Mouse (Mus musculus) heart, embryonic 12.5 days (tissue): Measurements from ENCODE around the gene Fkbp3. TPM values are rescaled to one million over a fixed set of nuclear protein-coding genes. Genes with fewer than 3 reads are reported as not detected.

Source experiments
- ATAC-seq: fragments of 200-750 bp; cut with Nextera tagmentation; 2 replicates; pipeline ENCODE4 v1.8.0; 2017; ENCODE audit warnings: moderate TSS enrichment, moderate library complexity; ENCODE audit not compliant: insufficient number of reproducible peaks, low FRiP score
- H3K27ac ChIP-seq: fragments of 300-500 bp; sonication (generic); 2 replicates; pipeline ENCODE4 v1.5.1; 2016; ENCODE audit warnings: mild to moderate bottlenecking, moderate library complexity; ENCODE audit not compliant: poor library complexity, severe bottlenecking
- H3K27me3 ChIP-seq: fragments of 300-500 bp; sonication (generic); replicated peaks from 2 replicates; pipeline ENCODE4 v1.6.1; 2016; ENCODE audit warnings: mild to moderate bottlenecking, moderate library complexity
- H3K36me3 ChIP-seq: fragments of 300-500 bp; sonication (generic); 2 replicates; pipeline ENCODE4 v1.6.1; 2016; ENCODE audit warnings: mild to moderate bottlenecking, moderate library complexity
- H3K4me1 ChIP-seq: fragments of 300-500 bp; sonication (generic); replicated peaks from 2 replicates; pipeline ENCODE4 v1.6.1; 2016; ENCODE audit warnings: mild to moderate bottlenecking
- H3K4me2 ChIP-seq: fragments of 300-500 bp; sonication (generic); 2 replicates; pipeline ENCODE4 v1.6.1; 2016; ENCODE audit warnings: mild to moderate bottlenecking, moderate library complexity
- H3K4me3 ChIP-seq: fragments of 300-500 bp; sonication (generic); 2 replicates; pipeline ENCODE4 v1.5.1; 2016; ENCODE audit warnings: mild to moderate bottlenecking
- H3K9ac ChIP-seq: fragments of 300-500 bp; sonication (generic); 2 replicates; pipeline ENCODE4 v1.6.1; 2016; ENCODE audit warnings: mild to moderate bottlenecking, moderate library complexity
- H3K9me3 ChIP-seq: fragments of 300-500 bp; sonication (generic); replicated peaks from 2 replicates; pipeline ENCODE4 v1.6.1; 2016; ENCODE audit warnings: mild to moderate bottlenecking, moderate library complexity
- WGBS: fragments of 180-500 bp; shearing (Covaris S2); methylation state at CpG from one replicate; pipeline ENCODE4 v1.1.7; 2016; 5-methylcytosine and 5-hydroxymethylcytosine counted together
- polyA plus RNA-seq: library from polyadenylated mRNA; unstranded; fragments of >200 nt; fragmentation: Nextera tagmentation; extraction: Ambion mirVana; gene quantifications from 2 replicates; pipeline ENCODE4 v1.2.1, GENCODE M21; 2016

Gene Fkbp3
- polyA plus RNA-seq, 1 experiment from 2014 or later, result 512 TPM

DNA sequence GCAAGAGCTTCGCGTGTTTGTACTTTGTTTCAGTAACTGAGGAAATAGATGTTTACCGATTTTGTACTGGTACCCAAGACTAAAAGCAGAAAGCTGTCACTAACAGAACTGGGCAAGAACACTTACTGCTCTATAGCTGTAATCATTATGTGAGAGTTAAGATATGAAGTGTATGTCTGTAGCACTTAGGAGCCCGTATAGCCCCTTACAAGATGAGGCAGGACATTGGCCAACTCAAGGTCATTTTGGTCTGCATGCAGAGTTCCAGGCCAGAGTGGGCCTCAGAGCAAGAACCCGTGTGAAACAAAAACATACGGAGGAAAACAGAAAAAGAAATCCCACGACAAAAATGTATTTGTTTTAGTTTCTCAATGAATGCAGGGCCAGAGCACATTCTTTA is 844 bp upstream of the Fkbp3 start:
- Histone ChIP-seq H3K27ac (peak overlapping the region; percentile 72), H3K4me1 (peaks cover 29% of the 10 kb centered on the region), H3K27me3 (no peaks in the 10 kb centered on the region), H3K9ac (0 out of 2 replicates have a peak overlapping the region, but pooled peaks have one; percentile 41), H3K36me3 (0 out of 2 replicates have a peak, but pooled peaks cover 5% of the 10 kb centered on the region), H3K9me3 (no peaks in the 10 kb centered on the region), H3K4me2 (peak overlapping the region; percentile 87), H3K4me3 (peak overlapping the region; percentile 89)
- ATAC-seq, result no peak
- WGBS, result 35% methylated on average over 7 of the region's 7 CpGs

DNA sequence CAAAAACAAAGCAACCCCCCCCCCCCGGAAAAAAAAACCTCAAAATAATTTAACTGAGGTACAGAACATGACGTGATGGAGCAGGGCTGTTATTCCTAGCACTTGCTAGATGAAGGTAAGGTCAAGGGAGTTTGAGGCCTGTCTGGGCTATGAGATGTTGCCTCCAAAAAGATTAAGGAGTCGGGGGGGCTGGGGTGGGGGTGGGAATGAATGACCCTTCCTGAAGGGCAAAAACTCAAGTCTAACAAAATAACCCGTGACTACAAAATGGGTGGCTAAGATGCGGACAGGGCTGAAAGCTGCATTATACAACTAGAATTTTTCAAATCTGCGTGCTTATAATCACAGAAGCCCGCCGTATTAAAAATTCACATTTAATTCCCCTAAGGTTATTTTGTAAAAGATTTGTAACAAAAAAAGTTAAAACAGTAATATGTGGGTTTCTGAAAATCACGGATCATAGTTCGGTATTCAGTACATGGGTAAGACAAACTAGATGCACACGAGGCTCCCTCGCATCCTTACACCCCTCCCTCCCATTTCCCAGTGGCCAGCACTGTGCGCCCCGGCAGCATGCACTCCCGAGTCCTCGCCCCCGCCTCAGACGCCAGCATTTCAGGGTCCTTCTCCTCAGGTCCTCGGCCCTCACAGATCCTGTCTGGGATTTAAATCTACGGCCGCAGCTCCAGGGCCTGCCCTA is 746 bp downstream of the Fkbp3 start:
- H3K27me3 ChIP-seq, result no peaks in the 10 kb centered on the region

DNA sequence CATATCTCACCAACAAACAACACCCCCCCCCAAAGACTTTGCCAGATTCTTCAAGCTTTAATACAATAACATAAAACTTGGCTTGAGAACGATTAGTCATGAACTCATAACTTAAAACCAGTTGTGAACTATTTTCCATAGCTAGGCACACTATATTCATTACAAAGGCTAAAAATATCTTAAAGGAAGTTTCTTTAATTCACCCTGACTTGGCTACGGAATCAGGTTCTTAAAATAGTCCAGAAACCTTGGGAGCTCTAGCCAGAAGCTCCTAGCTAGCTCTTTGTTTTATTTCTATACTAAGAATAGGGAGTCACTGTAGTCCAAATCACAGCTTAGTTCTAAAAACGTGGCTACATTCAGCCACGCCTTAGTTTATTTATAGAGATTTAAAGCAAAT is 5.4 kb downstream of the Fkbp3 start:
- H3K36me3 ChIP-seq, result peaks cover 43% of the 10 kb centered on the region
- no peaks in the 10 kb centered on the region for H3K27me3 ChIP-seq
- no peak overlapping the region for H3K9ac ChIP-seq
- H3K9me3 ChIP-seq, result no peaks in the 10 kb centered on the region
- no peak overlapping the region for H3K4me3 ChIP-seq
- 53% methylated on average over 4 of the region's 4 CpGs for WGBS
- no peak overlapping the region for H3K27ac ChIP-seq
- ATAC-seq, result no peak
- H3K4me1 ChIP-seq, result peaks cover 16% of the 10 kb centered on the region
- H3K4me2 ChIP-seq, result no peak overlapping the region

More for the DNA sequence above, 746 bp downstream of the Fkbp3 start:
- H3K36me3 ChIP-seq, result peaks cover 16% of the 10 kb centered on the region
- peak overlapping the region; percentile 87 for H3K4me2 ChIP-seq
- peak; percentile 60 for ATAC-seq
- WGBS, result 3% methylated on average over 21 of the region's 21 CpGs
- peak overlapping the region; percentile 87 for H3K27ac ChIP-seq
- peaks cover 36% of the 10 kb centered on the region for H3K4me1 ChIP-seq
- peak overlapping the region; percentile 89 for H3K4me3 ChIP-seq
- H3K9ac ChIP-seq, result peak overlapping the region; percentile 93
- no peaks in the 10 kb centered on the region for H3K9me3 ChIP-seq

DNA sequence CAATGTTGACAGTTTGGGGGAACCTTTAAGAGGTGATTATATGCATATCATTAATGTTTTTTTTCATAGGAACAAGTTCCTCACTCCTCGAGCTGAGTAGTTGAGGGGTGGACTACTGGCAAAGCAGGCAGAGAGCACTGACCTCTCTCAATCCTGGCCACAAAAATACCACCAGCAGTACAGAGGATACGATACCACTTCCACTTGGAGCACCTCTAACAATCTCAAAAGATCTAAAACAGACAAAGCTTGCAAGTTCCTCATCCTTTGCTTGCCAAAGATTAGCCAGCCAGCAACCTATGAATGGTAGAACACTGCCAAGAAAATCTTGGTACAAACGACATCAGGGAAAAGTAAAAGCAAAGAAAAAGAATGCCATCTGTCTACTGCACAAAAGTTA is 7.6 kb downstream of the Fkbp3 start:
- Histone ChIP-seq H3K27me3 (no peaks in the 10 kb centered on the region), H3K4me2 (no peak overlapping the region), H3K36me3 (peaks cover 49% of the 10 kb centered on the region), H3K4me1 (peaks cover 7% of the 10 kb centered on the region; the same call in 1 of the 2 replicates), H3K9me3 (no peaks in the 10 kb centered on the region), H3K9ac (no peak overlapping the region), H3K27ac (0 out of 2 replicates have a peak overlapping the region, but pooled peaks have one; percentile 4), H3K4me3 (no peak overlapping the region)
- ATAC-seq, result no peak
- 67% methylated on average over 3 of the region's 3 CpGs for WGBS

DNA sequence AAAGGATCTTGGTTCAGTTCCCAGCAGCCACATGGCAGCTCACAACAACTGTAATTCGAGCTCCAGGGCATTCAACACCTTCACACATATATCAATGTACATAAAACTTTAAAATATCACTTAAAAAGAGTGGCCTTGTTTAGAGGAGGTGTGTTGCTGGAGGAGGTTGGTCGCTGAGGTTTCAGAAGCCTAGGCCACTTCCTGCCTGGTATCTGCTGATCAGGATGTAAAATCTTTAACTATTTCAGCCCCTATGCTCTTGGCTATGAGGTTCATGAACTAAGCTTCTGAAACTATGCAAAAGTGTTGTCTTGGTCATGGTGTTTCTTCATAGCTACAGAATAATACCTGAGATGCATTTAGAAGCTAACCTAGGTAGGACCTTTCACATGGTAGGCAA is 8.6 kb downstream of the Fkbp3 start:
- H3K4me2 ChIP-seq, result no peak overlapping the region
- WGBS, result 60% methylated on average over 2 of the region's 2 CpGs
- no peaks in the 10 kb centered on the region for H3K9me3 ChIP-seq
- H3K27me3 ChIP-seq, result no peaks in the 10 kb centered on the region
- peaks cover 7% of the 10 kb centered on the region; the same call in 1 of the 2 replicates for H3K4me1 ChIP-seq
- no peak for ATAC-seq
- peaks cover 57% of the 10 kb centered on the region for H3K36me3 ChIP-seq
- no peak overlapping the region for H3K9ac ChIP-seq
- no peak overlapping the region for H3K4me3 ChIP-seq
- H3K27ac ChIP-seq, result no peak overlapping the region

DNA sequence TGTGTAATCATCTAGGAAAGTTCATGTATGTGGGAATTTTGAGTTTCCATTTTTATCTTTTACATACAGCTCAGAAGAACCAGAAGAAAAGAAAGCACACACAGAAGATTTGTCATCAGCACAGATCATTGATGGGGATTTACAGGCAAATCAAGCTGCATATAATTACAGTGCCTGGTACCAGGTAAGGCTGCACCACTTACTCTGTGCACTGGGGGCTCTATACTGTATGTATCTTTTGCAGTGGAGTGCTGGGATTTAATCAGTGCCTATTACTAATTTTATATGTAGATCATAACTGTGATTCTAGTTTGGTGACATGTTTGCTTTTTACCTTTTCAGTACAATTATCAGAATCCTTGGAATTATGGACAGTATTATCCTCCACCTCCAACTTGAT is 12.7 kb downstream of the Fkbp3 start:
- Histone ChIP-seq H3K9ac (no peak overlapping the region), H3K36me3 (peaks cover 58% of the 10 kb centered on the region), H3K27me3 (no peaks in the 10 kb centered on the region), H3K9me3 (no peaks in the 10 kb centered on the region), H3K27ac (no peak overlapping the region), H3K4me1 (no peaks in the 10 kb centered on the region), H3K4me2 (no peak overlapping the region), H3K4me3 (no peak overlapping the region)
- ATAC-seq, result no peak

DNA sequence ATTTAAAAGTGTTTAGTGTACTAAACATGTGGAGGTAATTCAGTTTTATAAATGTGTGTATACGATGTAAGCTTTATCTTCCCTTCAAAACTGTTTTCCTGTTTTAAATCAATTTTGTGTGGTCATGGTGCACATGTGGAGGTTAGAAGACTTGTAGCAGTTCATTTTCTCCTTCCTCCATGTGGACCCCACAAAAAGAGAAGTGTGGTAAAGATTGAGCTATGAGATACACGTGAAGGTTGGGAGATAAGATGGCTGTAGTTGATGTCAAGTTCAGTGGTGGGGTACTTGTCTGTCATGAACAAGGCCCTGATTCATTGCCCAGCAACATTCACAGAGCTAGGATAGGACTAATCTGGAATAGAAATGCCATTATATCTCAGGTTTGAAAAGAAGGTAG is 15.6 kb downstream of the Fkbp3 start:
- no peaks in the 10 kb centered on the region for H3K4me1 ChIP-seq
- no peak overlapping the region for H3K9ac ChIP-seq
- H3K27ac ChIP-seq, result no peak overlapping the region
- no peaks in the 10 kb centered on the region for H3K27me3 ChIP-seq
- H3K36me3 ChIP-seq, result peaks cover 51% of the 10 kb centered on the region
- H3K4me3 ChIP-seq, result no peak overlapping the region
- H3K9me3 ChIP-seq, result no peaks in the 10 kb centered on the region
- H3K4me2 ChIP-seq, result no peak overlapping the region
- 74% methylated on average over 2 of the region's 2 CpGs for WGBS
- ATAC-seq, result no peak

DNA sequence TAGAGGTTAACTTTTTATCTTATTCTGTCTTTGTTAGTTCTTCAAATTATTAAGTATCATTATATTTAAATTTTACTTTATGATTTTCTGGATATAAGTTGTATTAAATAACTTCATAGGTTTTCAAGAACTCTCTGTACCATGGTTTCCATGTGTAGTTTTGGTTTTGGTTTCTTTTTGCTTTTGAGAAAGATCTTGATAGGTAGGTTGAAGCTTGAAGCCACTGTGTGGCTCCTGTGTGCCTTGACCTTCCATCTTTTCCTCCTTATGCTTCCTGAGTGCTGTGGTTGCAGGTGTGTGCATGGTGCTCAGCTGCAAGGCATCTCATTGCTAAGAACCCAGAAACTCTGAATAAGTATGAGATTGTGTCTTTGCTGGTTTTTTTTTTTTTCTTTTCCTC is 25.0 kb downstream of the Fkbp3 start:
- Histone ChIP-seq H3K27ac (no peak overlapping the region), H3K9me3 (no peaks in the 10 kb centered on the region), H3K4me1 (no peaks in the 10 kb centered on the region), H3K4me3 (no peak overlapping the region), H3K27me3 (no peaks in the 10 kb centered on the region), H3K9ac (no peak overlapping the region), H3K36me3 (peaks cover 24% of the 10 kb centered on the region), H3K4me2 (no peak overlapping the region)
- ATAC-seq, result no peak

DNA sequence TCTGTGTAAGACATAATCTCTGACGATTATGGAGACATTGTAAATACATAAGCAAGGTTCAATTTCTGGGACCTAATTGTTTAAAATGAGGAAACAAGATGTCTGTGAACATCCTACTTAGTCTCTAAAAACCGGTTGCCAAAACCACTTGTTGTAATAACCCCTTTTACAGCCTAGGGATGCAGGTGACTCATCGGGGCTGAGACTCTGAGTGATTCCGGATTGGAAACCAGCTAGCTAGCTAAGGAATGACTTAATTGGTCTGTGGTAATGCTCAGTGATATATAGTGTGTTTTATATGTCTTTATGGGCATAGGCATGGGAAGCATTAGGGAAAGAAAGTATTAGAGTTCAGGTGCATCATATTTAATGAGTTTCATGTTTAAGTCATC is 36.3 kb downstream of the Fkbp3 start:
- no peaks in the 10 kb centered on the region for H3K27me3 ChIP-seq
- peak overlapping the region; percentile 97 for H3K4me3 ChIP-seq
- H3K36me3 ChIP-seq, result peaks cover 6% of the 10 kb centered on the region
- H3K9me3 ChIP-seq, result no peaks in the 10 kb centered on the region
- no peak for ATAC-seq
- H3K4me1 ChIP-seq, result peaks cover 15% of the 10 kb centered on the region
- peak overlapping the region; percentile 77 for H3K4me2 ChIP-seq
- no peak overlapping the region for H3K27ac ChIP-seq
- no peak overlapping the region for H3K9ac ChIP-seq
- 37% methylated on average over 4 of the region's 4 CpGs for WGBS

DNA sequence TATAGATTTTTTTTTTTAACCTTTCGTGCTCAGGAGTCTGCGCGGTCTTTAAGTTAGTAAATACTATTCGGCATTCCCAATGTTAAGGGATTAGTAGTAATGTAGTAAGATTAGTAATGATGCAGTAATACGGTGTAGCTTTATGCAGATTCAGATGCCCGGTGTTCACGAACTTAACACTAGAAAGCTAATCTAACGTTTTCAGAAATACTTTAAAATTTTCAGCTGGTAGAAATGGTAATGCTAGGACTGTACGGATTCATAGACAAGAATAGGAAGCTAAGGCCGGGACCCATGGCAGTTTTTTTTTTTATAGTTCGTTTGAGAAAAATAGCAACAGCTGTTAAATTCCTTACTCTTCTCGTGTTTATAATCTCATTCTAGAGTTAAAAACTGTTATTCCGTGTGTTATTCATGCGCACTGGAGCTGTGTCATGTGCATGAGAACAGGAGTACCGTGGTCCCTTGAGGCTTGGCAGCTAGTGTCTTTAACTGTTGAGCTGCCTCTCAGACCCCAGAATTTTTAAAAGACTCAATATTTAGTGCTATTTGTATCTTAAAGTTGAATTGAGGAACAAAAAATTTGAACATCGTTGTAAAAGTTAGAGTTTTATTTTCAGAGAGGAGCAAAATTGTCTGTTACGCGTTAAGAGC is 36.8 kb downstream of the Fkbp3 start:
- WGBS, result 16% methylated on average over 18 of the region's 18 CpGs
- H3K4me1 ChIP-seq, result peaks cover 15% of the 10 kb centered on the region

DNA sequence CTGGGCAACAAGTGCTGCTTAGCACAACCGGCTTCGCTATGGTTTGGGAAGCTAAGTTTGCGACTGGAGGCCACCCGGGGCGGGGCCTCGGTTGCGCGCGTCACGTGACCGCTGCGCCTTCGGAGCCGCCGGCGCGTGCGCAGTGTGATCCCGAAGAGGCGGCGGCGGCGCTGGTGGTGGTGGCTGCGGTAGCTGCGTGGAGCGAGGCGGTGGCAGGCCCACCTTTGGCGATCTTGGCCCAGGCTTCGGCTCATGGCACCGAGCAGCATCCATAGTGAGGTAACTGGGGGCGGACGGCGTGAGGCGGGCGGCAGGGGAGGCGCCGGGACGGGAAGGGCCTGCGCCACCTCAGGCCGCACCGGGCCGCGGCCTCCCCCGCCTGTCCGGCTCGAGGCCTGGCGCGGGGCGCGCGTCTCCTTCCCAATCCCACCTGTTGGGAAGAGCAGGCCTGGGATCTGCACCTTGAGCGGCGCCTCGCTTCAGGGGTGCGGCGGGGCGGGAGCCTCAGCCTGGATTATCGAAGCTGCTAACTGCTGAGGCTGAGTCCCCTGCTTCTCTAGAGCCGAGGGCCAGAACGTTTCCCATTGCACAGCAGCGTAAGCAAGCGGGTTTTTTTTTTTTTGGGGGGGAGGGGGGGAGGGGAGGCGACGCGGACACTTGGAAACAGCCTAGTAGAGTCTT is 37.5 kb downstream of the Fkbp3 start, which contains the start of gene Prpf39:
Prpf39 (plus strand) TSS at position 144 of the 681 bp plus-strand sequence.
- Histone ChIP-seq H3K27me3 (no peaks in the 10 kb centered on the region), H3K4me1 (peaks cover 15% of the 10 kb centered on the region), H3K9ac (peak within 1 kb of the TSS; percentile 95), H3K27ac (peak within 1 kb of the TSS; percentile 91), H3K9me3 (no peaks in the 10 kb centered on the region), H3K4me2 (peak within 1 kb of the TSS; percentile 77), H3K4me3 (peak within 1 kb of the TSS; percentile 97), H3K36me3 (no peaks in the 10 kb centered on the region)
- WGBS, result under 1% methylated on average over 64 of the region's 65 CpGs
- ATAC-seq, result peak; percentile 96

More for the DNA sequence above, 36.8 kb downstream of the Fkbp3 start:
- Histone ChIP-seq H3K4me3 (peak overlapping the region; percentile 97), H3K36me3 (peaks cover 2% of the 10 kb centered on the region; the same call in 1 of the 2 replicates), H3K4me2 (peak overlapping the region; percentile 77), H3K27me3 (no peaks in the 10 kb centered on the region), H3K27ac (no peak overlapping the region), H3K9ac (peak overlapping the region; percentile 95), H3K9me3 (no peaks in the 10 kb centered on the region)
- no peak for ATAC-seq
